Mouse (Mus musculus) mesoderm, embryonic 11.5 days (tissue): ENCODE data around the gene Arid4b.
"Not testable (repeated sequence)": the region's sequence is repeated elsewhere in the genome, so short reads cannot be mapped to it uniquely, and the experiment has no call there.

Experiments
- DNase-seq: peaks from one replicate; pipeline ENCODE4 v3.0.0-alpha.2; 2012; ENCODE audit warnings: low read depth, low spot score

Arid4b gene

GRCm38 (mm10) chr13:14063013-14063941 lies at the start of gene Arid4b, which contains the start of gene Ggps1:
Arid4b (plus strand) TSS chr13:14063232.
Ggps1 (minus strand) TSS chr13:14063488.
- peak; percentile 98 for DNase-seq

GRCm38 (mm10) chr13:14014001-14014400 lies 49.0 kb upstream of the Arid4b start:
- no peak for DNase-seq

- DNase-seq = no peak
Measured at GRCm38 (mm10) chr13:14014540-14014939, 48.5 kb upstream of the Arid4b start.

GRCm38 (mm10) chr13:14015609-14016008 lies 47.4 kb upstream of the Arid4b start:
- DNase-seq = no peak

GRCm38 (mm10) chr13:14018283-14018682 lies 44.7 kb upstream of the Arid4b start:
- no peak for DNase-seq

GRCm38 (mm10) chr13:14018852-14019251 lies 44.2 kb upstream of the Arid4b start:
- no peak for DNase-seq

- not testable (repeated sequence) for DNase-seq
Measured at GRCm38 (mm10) chr13:14021417-14021816, 41.6 kb upstream of the Arid4b start.

GRCm38 (mm10) chr13:14025554-14025953 lies 37.5 kb upstream of the Arid4b start:
- no peak for DNase-seq

GRCm38 (mm10) chr13:14026154-14026820 lies 36.7 kb upstream of the Arid4b start:
- DNase-seq = no peak

GRCm38 (mm10) chr13:14033309-14034072 lies 29.5 kb upstream of the Arid4b start:
- DNase-seq = no peak

GRCm38 (mm10) chr13:14034073-14034348 lies 29.0 kb upstream of the Arid4b start:
- DNase-seq = no peak

GRCm38 (mm10) chr13:14035352-14035751 lies 27.7 kb upstream of the Arid4b start:
- not testable (repeated sequence) for DNase-seq

- DNase-seq = no peak
Measured at GRCm38 (mm10) chr13:14035875-14036630, 27.0 kb upstream of the Arid4b start.

- DNase-seq = no peak
Measured at GRCm38 (mm10) chr13:14038911-14039291, 24.1 kb upstream of the Arid4b start.

GRCm38 (mm10) chr13:14039292-14039965 lies 23.6 kb upstream of the Arid4b start, which contains the start of gene Tbce:
Tbce (minus strand) TSS chr13:14039638.
- peak; percentile 93 for DNase-seq

- DNase-seq = no peak
Measured at GRCm38 (mm10) chr13:14040186-14040585, 22.8 kb upstream of the Arid4b start.

GRCm38 (mm10) chr13:14043851-14044250 lies 19.2 kb upstream of the Arid4b start:
- DNase-seq = no peak

GRCm38 (mm10) chr13:14044521-14044920 lies 18.5 kb upstream of the Arid4b start:
- no peak for DNase-seq

GRCm38 (mm10) chr13:14049878-14050277 lies 13.2 kb upstream of the Arid4b start:
- no peak for DNase-seq

GRCm38 (mm10) chr13:14056801-14057200 lies 6.2 kb upstream of the Arid4b start:
- no peak for DNase-seq

- no peak for DNase-seq
Measured at GRCm38 (mm10) chr13:14059582-14059981, 3.5 kb upstream of the Arid4b start.
